Mouse (Mus musculus): Measurements from ENCODE around the gene Arrdc2. TPM values are rescaled to one million over a fixed set of nuclear protein-coding genes. Genes with fewer than 3 reads are reported as not detected.
"Not testable (repeated sequence)": the region's sequence is repeated elsewhere in the genome, so short reads cannot be mapped to it uniquely, and the experiment has no call there.

The Arrdc2 gene
- polyA plus RNA-seq, 1 experiment from 2014 or later, result 5.7 TPM

- H3K4me1 ChIP-seq (ENCODE audit: control insufficient read depth, insufficient read depth, low read length), result peaks cover 7% of the 10 kb centered on the region; the same call in 1 of the 2 replicates
- no peak overlapping the region for H3K27ac ChIP-seq (ENCODE audit: low read depth, low read length)
- no peaks in the 10 kb centered on the region for H3K27me3 ChIP-seq (ENCODE audit: control insufficient read depth, insufficient read depth, low read length)
- ATAC-seq (ENCODE audit: low FRiP score, low TSS enrichment), result no peak
- no peak overlapping the region for H3K4me2 ChIP-seq (replicated peaks; ENCODE audit: low read depth, low read length)
- WGBS, result 79% methylated on average over 7 of the region's 7 CpGs
- no peak overlapping the region for H3K4me3 ChIP-seq (ENCODE audit: low read length)
- peaks cover 9% of the 10 kb centered on the region; the same call in 1 of the 2 replicates for H3K9me3 ChIP-seq (ENCODE audit: control insufficient read depth, low read length)
- H3K9ac ChIP-seq (ENCODE audit: low read depth, low read length), result no peak overlapping the region
- H3K36me3 ChIP-seq (ENCODE audit: control insufficient read depth, insufficient read depth, low read length), result no peaks in the 10 kb centered on the region
Observed at GRCm38 (mm10) chr8:70823802-70824201, 15.7 kb downstream of the Arrdc2 start.

- H3K27ac ChIP-seq (ENCODE audit: low read depth, low read length); ATAC-seq (ENCODE audit: low FRiP score, low TSS enrichment); H3K27me3 ChIP-seq (ENCODE audit: control insufficient read depth, insufficient read depth, low read length); H3K9ac ChIP-seq (ENCODE audit: low read depth, low read length); H3K4me1 ChIP-seq (ENCODE audit: control insufficient read depth, insufficient read depth, low read length); H3K36me3 ChIP-seq (ENCODE audit: control insufficient read depth, insufficient read depth, low read length); H3K4me2 ChIP-seq (replicated peaks; ENCODE audit: low read depth, low read length); H3K4me3 ChIP-seq (ENCODE audit: low read length): not testable (repeated sequence)
- peaks cover 13% of the 10 kb centered on the region; the same call in 1 of the 2 replicates for H3K9me3 ChIP-seq (ENCODE audit: control insufficient read depth, low read length)
- WGBS, result 92% methylated on average over 3 of the region's 3 CpGs
Observed at GRCm38 (mm10) chr8:70822594-70822993, 16.9 kb downstream of the Arrdc2 start.

GRCm38 (mm10) chr8:70821992-70822391, 17.5 kb downstream of the Arrdc2 start:
- Histone ChIP-seq H3K36me3 (ENCODE audit: control insufficient read depth, insufficient read depth, low read length) (no peaks in the 10 kb centered on the region), H3K4me3 (ENCODE audit: low read length) (no peak overlapping the region), H3K27me3 (ENCODE audit: control insufficient read depth, insufficient read depth, low read length) (0 out of 2 replicates have a peak, but pooled peaks cover 2% of the 10 kb centered on the region), H3K9ac (ENCODE audit: low read depth, low read length) (no peak overlapping the region), H3K4me2 (replicated peaks; ENCODE audit: low read depth, low read length) (no peak overlapping the region), H3K27ac (ENCODE audit: low read depth, low read length) (no peak overlapping the region), H3K4me1 (ENCODE audit: control insufficient read depth, insufficient read depth, low read length) (peaks cover 7% of the 10 kb centered on the region; the same call in 1 of the 2 replicates), H3K9me3 (ENCODE audit: control insufficient read depth, low read length) (peaks cover 12% of the 10 kb centered on the region; the same call in 1 of the 2 replicates)
- ATAC-seq (ENCODE audit: low FRiP score, low TSS enrichment), result no peak
- 34% methylated on average over 11 of the region's 11 CpGs for WGBS

GRCm38 (mm10) chr8:70821399-70821962, 18.0 kb downstream of the Arrdc2 start:
- H3K27me3 ChIP-seq (ENCODE audit: control insufficient read depth, insufficient read depth, low read length), result 0 out of 2 replicates have a peak, but pooled peaks cover 5% of the 10 kb centered on the region
- no peak overlapping the region for H3K4me3 ChIP-seq (ENCODE audit: low read length)
- H3K4me1 ChIP-seq (ENCODE audit: control insufficient read depth, insufficient read depth, low read length), result peaks cover 7% of the 10 kb centered on the region; the same call in 1 of the 2 replicates
- no peak overlapping the region for H3K4me2 ChIP-seq (replicated peaks; ENCODE audit: low read depth, low read length)
- 18% methylated on average over 24 of the region's 30 CpGs for WGBS
- no peaks in the 10 kb centered on the region for H3K36me3 ChIP-seq (ENCODE audit: control insufficient read depth, insufficient read depth, low read length)
- peak; percentile 40 for ATAC-seq (ENCODE audit: low FRiP score, low TSS enrichment)
- H3K27ac ChIP-seq (ENCODE audit: low read depth, low read length), result no peak overlapping the region
- 0 out of 2 replicates have a peak, but pooled peaks cover 10% of the 10 kb centered on the region for H3K9me3 ChIP-seq (ENCODE audit: control insufficient read depth, low read length)
- H3K9ac ChIP-seq (ENCODE audit: low read depth, low read length), result no peak overlapping the region

- H3K9ac ChIP-seq (ENCODE audit: low read depth, low read length), result no peak overlapping the region
- H3K4me1 ChIP-seq (ENCODE audit: control insufficient read depth, insufficient read depth, low read length), result peaks cover 7% of the 10 kb centered on the region; the same call in 1 of the 2 replicates
- H3K27ac ChIP-seq (ENCODE audit: low read depth, low read length), result no peak overlapping the region; the same call in 1 of the 2 replicates
- 0 out of 2 replicates have a peak, but pooled peaks cover 10% of the 10 kb centered on the region for H3K9me3 ChIP-seq (ENCODE audit: control insufficient read depth, low read length)
- H3K36me3 ChIP-seq (ENCODE audit: control insufficient read depth, insufficient read depth, low read length), result no peaks in the 10 kb centered on the region
- 1% methylated on average over 31 of the region's 31 CpGs for WGBS
- 0 out of 2 replicates have a peak, but pooled peaks cover 6% of the 10 kb centered on the region for H3K27me3 ChIP-seq (ENCODE audit: control insufficient read depth, insufficient read depth, low read length)
- peak; percentile 84 for ATAC-seq (ENCODE audit: low FRiP score, low TSS enrichment)
- peak overlapping the region; percentile 22 for H3K4me3 ChIP-seq (ENCODE audit: low read length)
- H3K4me2 ChIP-seq (replicated peaks; ENCODE audit: low read depth, low read length), result peak overlapping the region; percentile 43
Observed at GRCm38 (mm10) chr8:70820101-70820935, 19.2 kb downstream of the Arrdc2 start.

GRCm38 (mm10) chr8:70816679-70817078, 22.8 kb downstream of the Arrdc2 start:
- Histone ChIP-seq H3K27ac (ENCODE audit: low read depth, low read length) (no peak overlapping the region), H3K27me3 (ENCODE audit: control insufficient read depth, insufficient read depth, low read length) (0 out of 2 replicates have a peak, but pooled peaks cover 6% of the 10 kb centered on the region), H3K4me2 (replicated peaks; ENCODE audit: low read depth, low read length) (peak overlapping the region; percentile 31), H3K9ac (ENCODE audit: low read depth, low read length) (no peak overlapping the region), H3K4me3 (ENCODE audit: low read length) (0 out of 2 replicates have a peak overlapping the region, but pooled peaks have one; percentile 9), H3K9me3 (ENCODE audit: control insufficient read depth, low read length) (0 out of 2 replicates have a peak, but pooled peaks cover 10% of the 10 kb centered on the region), H3K36me3 (ENCODE audit: control insufficient read depth, insufficient read depth, low read length) (no peaks in the 10 kb centered on the region), H3K4me1 (ENCODE audit: control insufficient read depth, insufficient read depth, low read length) (peaks cover 10% of the 10 kb centered on the region; the same call in 1 of the 2 replicates)
- peak; percentile 8 for ATAC-seq (ENCODE audit: low FRiP score, low TSS enrichment)
- WGBS, result 5% methylated on average over 28 of the region's 30 CpGs

GRCm38 (mm10) chr8:70812885-70813284, 26.6 kb downstream of the Arrdc2 start:
- H3K9ac ChIP-seq (ENCODE audit: low read depth, low read length), result no peak overlapping the region
- no peak for ATAC-seq (ENCODE audit: low FRiP score, low TSS enrichment)
- 28% methylated on average over 4 of the region's 4 CpGs for WGBS
- H3K4me1 ChIP-seq (ENCODE audit: control insufficient read depth, insufficient read depth, low read length), result 0 out of 2 replicates have a peak, but pooled peaks cover 4% of the 10 kb centered on the region
- no peak overlapping the region for H3K27ac ChIP-seq (ENCODE audit: low read depth, low read length)
- no peaks in the 10 kb centered on the region for H3K9me3 ChIP-seq (ENCODE audit: control insufficient read depth, low read length)
- no peaks in the 10 kb centered on the region for H3K36me3 ChIP-seq (ENCODE audit: control insufficient read depth, insufficient read depth, low read length)
- 0 out of 2 replicates have a peak, but pooled peaks cover 6% of the 10 kb centered on the region for H3K27me3 ChIP-seq (ENCODE audit: control insufficient read depth, insufficient read depth, low read length)
- H3K4me2 ChIP-seq (replicated peaks; ENCODE audit: low read depth, low read length), result no peak overlapping the region
- H3K4me3 ChIP-seq (ENCODE audit: low read length), result no peak overlapping the region

GRCm38 (mm10) chr8:70812055-70812454, 27.5 kb downstream of the Arrdc2 start:
- 0 out of 2 replicates have a peak, but pooled peaks cover 4% of the 10 kb centered on the region for H3K4me1 ChIP-seq (ENCODE audit: control insufficient read depth, insufficient read depth, low read length)
- ATAC-seq (ENCODE audit: low FRiP score, low TSS enrichment), result no peak
- no peak overlapping the region for H3K9ac ChIP-seq (ENCODE audit: low read depth, low read length)
- 0 out of 2 replicates have a peak, but pooled peaks cover 5% of the 10 kb centered on the region for H3K27me3 ChIP-seq (ENCODE audit: control insufficient read depth, insufficient read depth, low read length)
- H3K27ac ChIP-seq (ENCODE audit: low read depth, low read length), result no peak overlapping the region
- H3K4me2 ChIP-seq (replicated peaks; ENCODE audit: low read depth, low read length), result no peak overlapping the region
- H3K4me3 ChIP-seq (ENCODE audit: low read length), result no peak overlapping the region
- H3K9me3 ChIP-seq (ENCODE audit: control insufficient read depth, low read length), result no peaks in the 10 kb centered on the region
- no peaks in the 10 kb centered on the region for H3K36me3 ChIP-seq (ENCODE audit: control insufficient read depth, insufficient read depth, low read length)
- WGBS, result 42% methylated on average over 4 of the region's 4 CpGs
